Mouse (Mus musculus) cerebellum, adult 2 months (tissue): ENCODE measurements around the gene Abcf1. TPM values are rescaled to one million over a fixed set of nuclear protein-coding genes. Genes with fewer than 3 reads are reported as not detected.

Source experiments
- DNase-seq, 2 experiments: peaks; one replicate each; pipeline ENCODE4 v3.0.0; 2021
- H3K27ac ChIP-seq: fragments of 200-500 bp; 2 replicates; pipeline ENCODE4 v1.5.1; 2012; ENCODE audit warnings: low read length, control low read depth, inconsistent platforms; ENCODE audit not compliant: insufficient read depth
- H3K27me3 ChIP-seq: fragments of 200-500 bp; 2 replicates; pipeline ENCODE4 v1.6.1; 2012; ENCODE audit warnings: inconsistent platforms, mild to moderate bottlenecking, low read length, moderate library complexity; ENCODE audit not compliant: control insufficient read depth, insufficient read depth
- H3K4me1 ChIP-seq: fragments of 200-500 bp; 2 replicates; pipeline ENCODE4 v1.6.1; 2011; ENCODE audit warnings: low read length; ENCODE audit not compliant: control insufficient read depth, insufficient read depth
- H3K4me3 ChIP-seq: fragments of 200-500 bp; replicated peaks from 2 replicates; pipeline ENCODE3; 2011; ENCODE audit warnings: mild to moderate bottlenecking, low read depth, low read length, control low read depth; ENCODE audit not compliant: insufficient read depth
- CTCF ChIP-seq: fragments of 200-500 bp; IDR thresholded peaks from 2 replicates; pipeline ENCODE4 v1.5.1; 2011; ENCODE audit warnings: low read depth, mild to moderate bottlenecking, control low read depth, low read length, moderate library complexity, borderline replicate concordance; ENCODE audit not compliant: insufficient read depth
- POLR2A ChIP-seq: fragments of 200-500 bp; IDR thresholded peaks from 2 replicates; pipeline ENCODE4 v1.6.1; 2011; ENCODE audit warnings: low read length, control low read depth, borderline replicate concordance; ENCODE audit not compliant: insufficient read depth
- WGBS: fragments of 180-500 bp; shearing (Covaris S2); methylation state at CpG from one replicate; pipeline ENCODE4 v1.1.7; 2018; 5-methylcytosine and 5-hydroxymethylcytosine counted together
- polyA plus RNA-seq: library from polyadenylated mRNA; depleted of rRNA; stranded (reverse); fragments of >200 nt; gene quantifications from 2 replicates; pipeline ENCODE4 v1.2.3, GENCODE M21; 2012

Gene Abcf1
- polyA plus RNA-seq, 1 experiment, result 99.1 TPM

GRCm38 (mm10) chr17:35920384-35920783 lies 49.2 kb downstream of the Abcf1 start:
- DNase-seq, result no peak
- WGBS, result 74% methylated on average over 1 of the region's 1 CpGs
- Histone ChIP-seq H3K4me1 (peaks cover 4% of the 10 kb centered on the region; the same call in 1 of the 2 replicates), H3K4me3 (no peak overlapping the region), H3K27ac (no peak overlapping the region; the same call in 1 of the 2 replicates), H3K27me3 (no peaks in the 10 kb centered on the region)
- TF ChIP-seq CTCF, result no peak
- no peak for TF ChIP-seq POLR2A

DNA sequence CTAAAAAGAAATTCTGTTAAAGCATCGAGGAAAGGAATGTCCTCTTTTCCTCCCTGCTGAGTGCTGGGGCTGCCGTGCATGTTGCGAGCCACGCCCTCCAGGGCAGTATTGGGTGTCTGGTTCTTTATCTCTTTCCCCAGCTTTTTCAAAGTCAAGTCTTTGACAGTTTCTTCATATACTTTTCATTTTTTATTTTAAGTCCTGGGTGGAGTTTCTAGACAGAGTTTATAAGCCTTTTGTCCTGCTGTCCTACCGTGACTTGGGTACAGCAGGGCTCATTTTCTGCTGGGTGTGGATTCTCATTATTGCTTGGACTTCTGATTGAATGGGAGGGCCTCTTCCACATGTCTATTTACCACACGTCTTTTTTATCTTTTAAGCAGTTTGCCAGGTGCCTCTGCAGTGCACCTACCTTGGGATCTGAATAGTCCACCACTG lies 49.7 kb downstream of the Abcf1 start:
- WGBS, result 12% methylated on average over 6 of the region's 6 CpGs
- H3K4me1 ChIP-seq, result peaks cover 4% of the 10 kb centered on the region; the same call in 1 of the 2 replicates
- TF ChIP-seq CTCF, result no peak
- no peak for TF ChIP-seq POLR2A
- no peak for DNase-seq
- peak overlapping the region; percentile 20 for H3K4me3 ChIP-seq
- no peak overlapping the region; the same call in 1 of the 2 replicates for H3K27ac ChIP-seq
- no peaks in the 10 kb centered on the region for H3K27me3 ChIP-seq

DNA sequence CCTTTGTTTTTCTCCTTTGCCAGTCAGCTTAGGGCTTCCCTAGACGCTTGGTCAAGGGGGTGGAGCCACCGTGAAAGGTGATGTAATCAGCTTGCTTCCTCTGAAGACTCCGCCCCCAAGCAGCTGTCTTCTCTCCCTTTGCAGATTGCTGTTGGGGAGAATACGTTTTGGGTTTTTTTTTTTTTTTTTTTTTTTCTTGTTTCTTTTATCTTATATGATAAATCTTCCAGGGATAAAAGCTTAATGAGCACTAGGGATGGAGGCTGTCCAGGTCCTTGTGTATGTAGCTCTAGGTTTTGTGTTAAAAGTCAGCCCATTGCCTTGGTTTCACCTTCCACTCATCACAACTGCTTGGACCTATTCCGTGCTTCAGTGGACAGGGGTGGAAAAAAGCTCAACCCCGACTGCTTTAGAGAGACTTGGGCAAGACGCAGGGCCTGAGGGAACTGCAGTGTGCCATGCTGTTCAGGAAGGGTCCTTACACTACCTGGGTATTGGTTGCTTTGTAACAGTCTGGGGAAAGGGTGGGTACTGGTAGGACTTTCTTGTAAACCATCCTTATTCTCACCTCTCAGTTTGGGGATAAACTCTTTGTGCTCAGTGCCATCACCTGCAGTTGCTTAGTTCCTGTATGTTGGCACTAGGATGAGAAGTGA lies 50.4 kb downstream of the Abcf1 start:
- H3K27ac ChIP-seq, result peak overlapping the region; percentile 97
- peak; percentile 95 to 97 for DNase-seq
- under 1% methylated on average over 7 of the region's 7 CpGs for WGBS
- H3K27me3 ChIP-seq, result no peaks in the 10 kb centered on the region
- TF ChIP-seq POLR2A, result peak; percentile 51; the same call in 1 of the 2 replicates
- no peak for TF ChIP-seq CTCF
- peaks cover 4% of the 10 kb centered on the region; the same call in 1 of the 2 replicates for H3K4me1 ChIP-seq
- H3K4me3 ChIP-seq, result peak overlapping the region; percentile 99

- TF ChIP-seq POLR2A (no peak), CTCF (no peak)
- H3K4me1 ChIP-seq, result peaks cover 4% of the 10 kb centered on the region; the same call in 1 of the 2 replicates
- WGBS, result under 1% methylated on average over 11 of the region's 11 CpGs
- no peaks in the 10 kb centered on the region for H3K27me3 ChIP-seq
- peak overlapping the region; percentile 97 for H3K27ac ChIP-seq
- peak overlapping the region; percentile 99 for H3K4me3 ChIP-seq
- DNase-seq, result peak; percentile 63 to 67
These were observed 51.1 kb downstream of the Abcf1 start for GRCm38 (mm10) chr17:35918276-35919059.

DNA sequence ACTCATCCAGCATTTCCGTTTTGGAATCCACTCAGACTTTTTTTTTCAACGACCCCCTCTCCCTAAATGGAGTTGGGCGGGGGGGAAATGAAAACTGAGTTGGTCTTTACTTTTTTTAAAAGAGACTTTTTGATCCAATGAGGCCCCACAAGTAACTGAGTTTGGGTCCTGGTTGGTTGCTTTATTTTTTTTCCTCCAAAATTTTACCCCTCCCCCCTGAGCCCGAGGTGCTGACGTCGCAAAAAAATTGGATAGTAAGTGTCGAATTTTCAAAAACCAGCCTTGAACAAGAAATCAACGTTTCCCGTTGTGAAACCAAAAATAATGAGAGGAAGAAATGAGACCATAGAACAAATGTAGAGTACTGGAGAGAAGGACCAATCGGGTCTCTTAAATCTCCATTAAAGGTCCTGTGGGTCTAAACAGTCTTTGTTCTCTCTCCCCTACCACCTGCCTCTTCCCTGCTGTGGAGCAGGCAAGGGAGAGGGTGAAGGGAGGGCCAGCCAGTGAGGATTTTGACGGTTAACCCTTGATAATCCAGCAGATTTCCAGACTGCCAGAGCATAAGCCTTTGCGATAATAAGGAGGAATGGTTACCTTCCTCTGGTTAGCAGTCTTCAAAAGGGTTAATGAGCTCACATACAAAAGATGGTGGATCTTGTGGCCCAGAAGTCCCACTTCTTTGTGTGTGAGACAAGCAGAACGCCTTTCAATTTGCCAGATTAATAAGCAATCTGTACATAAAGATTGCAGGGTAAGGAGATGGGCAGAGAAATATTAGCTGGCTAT lies 51.9 kb downstream of the Abcf1 start:
- WGBS, result under 1% methylated on average over 13 of the region's 13 CpGs
- no peaks in the 10 kb centered on the region; the same call in 1 of the 2 replicates for H3K4me1 ChIP-seq
- H3K4me3 ChIP-seq, result peak overlapping the region; percentile 99
- TF ChIP-seq CTCF, result no peak
- peak; percentile 70; the same call in 1 of the 2 replicates for TF ChIP-seq POLR2A
- H3K27me3 ChIP-seq, result no peaks in the 10 kb centered on the region
- peak; percentile 66 to 84 for DNase-seq
- H3K27ac ChIP-seq, result peak overlapping the region; percentile 93

- H3K27me3 ChIP-seq, result no peaks in the 10 kb centered on the region
- 0% methylated on average over 8 of the region's 8 CpGs for WGBS
- H3K4me3 ChIP-seq, result peak overlapping the region; percentile 99
- TF ChIP-seq POLR2A (no peak), CTCF (no peak)
- no peaks in the 10 kb centered on the region; the same call in 1 of the 2 replicates for H3K4me1 ChIP-seq
- peak in 1 of 2 experiments; percentile 60 for DNase-seq
- peak overlapping the region; percentile 93 for H3K27ac ChIP-seq
These were observed 52.5 kb downstream of the Abcf1 start for GRCm38 (mm10) chr17:35917143-35917462.

GRCm38 (mm10) chr17:35916297-35917142 lies 53.0 kb downstream of the Abcf1 start, which contains the start of the genes Mrps18b and Ppp1r10:
Gene Mrps18b, minus strand, starts transcription at chr17:35916389.
Gene Ppp1r10, plus strand, starts transcription at chr17:35916434.
- H3K4me3 ChIP-seq, result peak within 1 kb of the TSS; percentile 99
- peak within 1 kb of the TSS; percentile 93 for H3K27ac ChIP-seq
- whole genome bisulfite sequencing, result under 1% methylated on average over 83 of the region's 83 CpGs
- H3K4me1 ChIP-seq, result no peaks in the 10 kb centered on the region; the same call in 1 of the 2 replicates
- H3K27me3 ChIP-seq, result no peaks in the 10 kb centered on the region
- TF ChIP-seq CTCF (peak; percentile 53; the same call in 1 of the 2 replicates), POLR2A (peak; percentile 98)
- DNase-seq, result peak; percentile 99 to 100
